Mouse (Mus musculus) CH12.LX (cell line): Measurements from ENCODE around the gene Ncoa5.

Experiments
- BHLHE40 ChIP-seq: IDR thresholded peaks from 2 replicates; pipeline ENCODE4 v1.6.1; 2011; ENCODE audit warnings: mild to moderate bottlenecking, low read depth, low read length, improper control_type of control experiment
- CTCF ChIP-seq, 2 experiments: IDR thresholded peaks in 1 of 2; conservative IDR thresholded peaks in 1 of 2; 2 replicates each; pipeline ENCODE4 v1.5.1; 2011 to 2012; ENCODE audit warnings: low read depth in 2 of 2, low read length in 2 of 2, improper control_type of control experiment in 1 of 2, inconsistent platforms in 1 of 2, mild to moderate bottlenecking in 1 of 2, moderate library complexity in 1 of 2
- EP300 ChIP-seq: IDR thresholded peaks from 2 replicates; pipeline ENCODE4 v1.6.1; 2011; ENCODE audit warnings: low read length, improper control_type of control experiment
- GABPA ChIP-seq: IDR thresholded peaks from 2 replicates; pipeline ENCODE4 v1.6.1; 2012; ENCODE audit warnings: low read depth, low read length, improper control_type of control experiment, inconsistent platforms; ENCODE audit not compliant: insufficient replicate concordance
- MAX ChIP-seq: IDR thresholded peaks from 2 replicates; pipeline ENCODE4 v1.6.1; 2011; ENCODE audit warnings: low read length, improper control_type of control experiment
- NELFE ChIP-seq: IDR thresholded peaks from 2 replicates; pipeline ENCODE4 v1.6.1; 2011; ENCODE audit warnings: low read depth, low read length, improper control_type of control experiment
- NRF1 ChIP-seq: IDR thresholded peaks from 2 replicates; pipeline ENCODE4 v1.6.1; 2014; ENCODE audit warnings: low read depth, mild to moderate bottlenecking, inconsistent platforms, low read length, improper control_type of control experiment, moderate library complexity
- POLR2A ChIP-seq: IDR thresholded peaks from 2 replicates; pipeline ENCODE4 v1.6.1; 2011; ENCODE audit warnings: low read depth, mild to moderate bottlenecking, improper control_type of control experiment, low read length
- RCOR1 ChIP-seq: conservative IDR thresholded peaks from 2 replicates; pipeline ENCODE4 v1.6.1; 2012; ENCODE audit warnings: low read depth, mild to moderate bottlenecking, inconsistent platforms, low read length, improper control_type of control experiment
- ZMIZ1 ChIP-seq: IDR thresholded peaks from 2 replicates; pipeline ENCODE4 v1.6.1; 2012; ENCODE audit warnings: low read depth, mild to moderate bottlenecking, inconsistent platforms, low read length, improper control_type of control experiment

GRCm38 (mm10) chr2:165077055-165077454 lies 42.4 kb upstream of the Ncoa5 start:
- TF ChIP-seq RCOR1 (no peak), CTCF (conservative IDR thresholded peaks at IDR 0.05 in 1 of 2, IDR thresholded peaks at IDR 0.05 in 1 of 2; ENCODE audit: low read depth in 2 of 2, low read length in 2 of 2) (no peak), NELFE (no peak), ZMIZ1 (no peak), EP300 (no peak), BHLHE40 (no peak), POLR2A (no peak), MAX (no peak), NRF1 (no peak), GABPA (no peak)
